Mouse (Mus musculus): Measurements from ENCODE around the gene Rgs8.

GRCm38 (mm10) chr1:153730671-153731070 lies 77.8 kb downstream of the Rgs8 start:
- no peak for TF ChIP-seq CTCF (IDR thresholded peaks at IDR 0.05; ENCODE audit: low read depth)
- TF ChIP-seq EP300 (IDR thresholded peaks at IDR 0.05; ENCODE audit: low read depth) = no peak

Data from liver, embryonic 14.5 days (tissue).